In genomic region chr2:83699324-83699723, GRCm38 (mm10) we compare ENCODE assay signal across 28 mouse cellular contexts. TPM values are rescaled to one million over a fixed set of nuclear protein-coding genes. Genes with fewer than 3 reads are reported as not detected.
DNase-seq lines count a peak whose midpoint lies in the region; ATAC-seq and TF ChIP-seq lines count a peak whose summit lies in the region.
"Had no signal": no experiment of that assay in that cellular context is flagged by ENCODE, and none has a peak within 500 bp of the region (broad histone marks: within the 10 kb centered on the region; RNA-seq: fewer than 3 reads in every experiment).

No protein-coding gene starts in this region.

- H3K4me2 ChIP-seq in embryonic facial prominence, embryonic 12.5 days (replicated peaks), result no peak overlapping the region
- H3K4me2 ChIP-seq in liver, postnatal 0 days (ENCODE audit: low read depth, low read length), result no peak overlapping the region
- H3K4me2 ChIP-seq in intestine, postnatal 0 days (replicated peaks; ENCODE audit: low read depth), result no peak overlapping the region
- H3K4me2 ChIP-seq: forebrain, embryonic 12.5 days; heart, embryonic 15.5 days; liver, embryonic 15.5 days; lung, embryonic 15.5 days; midbrain, embryonic 13.5 days; stomach, embryonic 15.5 days had no signal

- H3K4me3 ChIP-seq in embryonic facial prominence, embryonic 12.5 days, result no peak overlapping the region
- no peak overlapping the region for H3K4me3 ChIP-seq in embryonic facial prominence, embryonic 10.5 days
- H3K4me3 ChIP-seq in liver, postnatal 0 days (ENCODE audit: low read depth, low read length), result no peak overlapping the region
- no peak overlapping the region for H3K4me3 ChIP-seq in intestine, postnatal 0 days (ENCODE audit: low read depth, low read length)
- H3K4me3 ChIP-seq: erythroblast, embryonic 14.5 days; forebrain, embryonic 12.5 days; heart, embryonic 15.5 days; liver, embryonic 15.5 days; lung, embryonic 15.5 days; midbrain, embryonic 13.5 days; stomach, embryonic 15.5 days had no signal

- 59% methylated on average over 1 of the region's 1 CpGs for WGBS in embryonic facial prominence, embryonic 12.5 days
- 63% methylated on average over 1 of the region's 1 CpGs for WGBS in embryonic facial prominence, embryonic 10.5 days
- 23% methylated on average over 1 of the region's 1 CpGs for WGBS in liver, postnatal 0 days (ENCODE audit: insufficient replicate concordance)
- 59% methylated on average over 1 of the region's 1 CpGs for WGBS in intestine, postnatal 0 days

- ATAC-seq in embryonic facial prominence, embryonic 12.5 days (ENCODE audit: insufficient number of reproducible peaks, insufficient read depth, low FRiP score, low TSS enrichment), result 0 out of 2 replicates have a peak, but pooled peaks have one; percentile 41
- ATAC-seq in liver, postnatal 0 days, result 0 out of 2 replicates have a peak, but pooled peaks have one; percentile 53
- peak; percentile 61; the same call in 1 of the 2 replicates for ATAC-seq in intestine, postnatal 0 days
- ATAC-seq: hindbrain, embryonic 16.5 days; midbrain, embryonic 13.5 days had no signal

- no peaks in the 10 kb centered on the region for H3K9me3 ChIP-seq in embryonic facial prominence, embryonic 12.5 days
- H3K9me3 ChIP-seq in embryonic facial prominence, embryonic 10.5 days, result no peaks in the 10 kb centered on the region
- H3K9me3 ChIP-seq in liver, postnatal 0 days (ENCODE audit: low read length), result no peaks in the 10 kb centered on the region
- H3K9me3 ChIP-seq in intestine, postnatal 0 days (ENCODE audit: control insufficient read depth), result no peaks in the 10 kb centered on the region
- H3K9me3 ChIP-seq: forebrain, embryonic 12.5 days; G1E; heart, embryonic 15.5 days; liver, embryonic 15.5 days; lung, embryonic 15.5 days; midbrain, embryonic 13.5 days; stomach, embryonic 15.5 days had no signal

- TF ChIP-seq CTCF in liver, postnatal 0 days (IDR thresholded peaks at IDR 0.05; ENCODE audit: low read depth), result no peak
- TF ChIP-seq CTCF in intestine, postnatal 0 days (IDR thresholded peaks at IDR 0.05; ENCODE audit: low read depth), result no peak

- H3K9ac ChIP-seq in embryonic facial prominence, embryonic 12.5 days, result no peak overlapping the region
- H3K9ac ChIP-seq in liver, postnatal 0 days (replicated peaks), result no peak overlapping the region
- no peak overlapping the region for H3K9ac ChIP-seq in intestine, postnatal 0 days (ENCODE audit: low read depth, low read length)
- H3K9ac ChIP-seq: forebrain, embryonic 12.5 days; heart, embryonic 15.5 days; liver, embryonic 15.5 days; lung, embryonic 15.5 days; midbrain, embryonic 13.5 days; stomach, embryonic 15.5 days had no signal

- TF ChIP-seq EP300 in liver, postnatal 0 days (IDR thresholded peaks at IDR 0.05; ENCODE audit: low read depth), result no peak

- H3K27ac ChIP-seq in embryonic facial prominence, embryonic 12.5 days, result no peak overlapping the region
- H3K27ac ChIP-seq in embryonic facial prominence, embryonic 10.5 days (replicated peaks), result no peak overlapping the region
- H3K27ac ChIP-seq in liver, postnatal 0 days (ENCODE audit: low read depth), result no peak overlapping the region
- H3K27ac ChIP-seq in intestine, postnatal 0 days (ENCODE audit: low read depth, low read length), result no peak overlapping the region
- H3K27ac ChIP-seq: forebrain, embryonic 12.5 days; heart, embryonic 15.5 days; liver, embryonic 15.5 days; lung, embryonic 15.5 days; midbrain, embryonic 13.5 days; stomach, embryonic 15.5 days had no signal

- no peaks in the 10 kb centered on the region for H3K4me1 ChIP-seq in embryonic facial prominence, embryonic 12.5 days
- H3K4me1 ChIP-seq in embryonic facial prominence, embryonic 10.5 days, result peaks cover 19% of the 10 kb centered on the region
- H3K4me1 ChIP-seq in liver, postnatal 0 days (ENCODE audit: insufficient read depth), result peaks cover 2% of the 10 kb centered on the region; the same call in 1 of the 2 replicates
- H3K4me1 ChIP-seq in intestine, postnatal 0 days (replicated peaks; ENCODE audit: control insufficient read depth, insufficient read depth, low read length), result 0 out of 2 replicates have a peak, but pooled peaks cover 5% of the 10 kb centered on the region
- H3K4me1 ChIP-seq: forebrain, embryonic 12.5 days; liver, embryonic 15.5 days; lung, embryonic 15.5 days; midbrain, embryonic 13.5 days; stomach, embryonic 15.5 days had no signal

- no peaks in the 10 kb centered on the region for H3K27me3 ChIP-seq in embryonic facial prominence, embryonic 12.5 days
- no peaks in the 10 kb centered on the region for H3K27me3 ChIP-seq in embryonic facial prominence, embryonic 10.5 days (replicated peaks; ENCODE audit: low read depth, poor library complexity, severe bottlenecking)
- H3K27me3 ChIP-seq in liver, postnatal 0 days (ENCODE audit: insufficient read depth, low read length), result no peaks in the 10 kb centered on the region
- no peaks in the 10 kb centered on the region for H3K27me3 ChIP-seq in intestine, postnatal 0 days (replicated peaks; ENCODE audit: control insufficient read depth, insufficient read depth, low read length)
- H3K27me3 ChIP-seq: forebrain, embryonic 12.5 days; heart, embryonic 15.5 days; liver, embryonic 15.5 days; lung, embryonic 15.5 days; midbrain, embryonic 13.5 days; stomach, embryonic 15.5 days had no signal

- H3K36me3 ChIP-seq in embryonic facial prominence, embryonic 12.5 days, result no peaks in the 10 kb centered on the region
- H3K36me3 ChIP-seq in embryonic facial prominence, embryonic 10.5 days (replicated peaks), result no peaks in the 10 kb centered on the region
- H3K36me3 ChIP-seq in liver, postnatal 0 days (replicated peaks; ENCODE audit: insufficient read depth, low read length), result no peaks in the 10 kb centered on the region
- no peaks in the 10 kb centered on the region for H3K36me3 ChIP-seq in intestine, postnatal 0 days (ENCODE audit: control insufficient read depth, insufficient read depth)
- H3K36me3 ChIP-seq: forebrain, embryonic 12.5 days; G1E; heart, embryonic 15.5 days; liver, embryonic 15.5 days; lung, embryonic 15.5 days; midbrain, embryonic 13.5 days; stomach, embryonic 15.5 days had no signal

- DNase-seq in embryonic facial prominence, embryonic 10.5 days (ENCODE audit: low spot score), result no peak
- DNase-seq in liver, postnatal 0 days, result no peak
- no peak for DNase-seq in liver
- peak; percentile 6 for DNase-seq in CD4-positive helper T cell, adult 2 months (ENCODE audit: low read depth, low spot score)
- DNase-seq in right cerebral cortex, postnatal 36 days (ENCODE audit: low spot score in 2 of 2), result no peak
- DNase-seq: adrenal gland, postnatal 25 days; cerebellum, adult 11-12 months; cerebellum, adult 9-11 months; embryo, embryonic 11 days; gastrocnemius, postnatal 10 days; kidney, adult 11 months; layer of hippocampus, postnatal 36 days; left cerebral cortex, postnatal 4 days; retina, postnatal 1 day; right cerebral cortex, postnatal 14 days; thymus, adult 2 months; thymus, postnatal 4 days had no signal

RNA-seq across cellular contexts. Expression of gene Itgav, which starts 24.9 kb away (rescaled TPM):
- polyA plus RNA-seq in embryonic facial prominence, embryonic 12.5 days (2016; fragmentation: Nextera tagmentation; extraction: Ambion mirVana), result 73.7 and 83.2 TPM in 2 replicates
- 54.0 and 55.7 TPM in 2 replicates for polyA plus RNA-seq in embryonic facial prominence, embryonic 10.5 days (2016; fragmentation: Nextera tagmentation; extraction: Ambion mirVana)
- 25.1 and 26.5 TPM in 2 replicates for polyA plus RNA-seq in liver, postnatal 0 days (2015; fragmentation: Nextera tagmentation; extraction: Ambion mirVana)
- 86.6 and 95.0 TPM in 2 replicates for polyA plus RNA-seq in intestine, postnatal 0 days (2015; fragmentation: Nextera tagmentation; extraction: Ambion mirVana)

RNA-seq across cellular contexts. Expression of gene Zc3h15, which starts 55.1 kb away (rescaled TPM):
- polyA plus RNA-seq in embryonic facial prominence, embryonic 12.5 days (2016; fragmentation: Nextera tagmentation; extraction: Ambion mirVana), result 143 and 159 TPM in 2 replicates
- polyA plus RNA-seq in embryonic facial prominence, embryonic 10.5 days (2016; fragmentation: Nextera tagmentation; extraction: Ambion mirVana), result 130 and 144 TPM in 2 replicates
- polyA plus RNA-seq in liver, postnatal 0 days (2015; fragmentation: Nextera tagmentation; extraction: Ambion mirVana), result 59.1 and 63.1 TPM in 2 replicates
- polyA plus RNA-seq in intestine, postnatal 0 days (2015; fragmentation: Nextera tagmentation; extraction: Ambion mirVana), result 114 and 125 TPM in 2 replicates
